Mouse (Mus musculus): ENCODE results near the gene Gm20388.

GRCm38 (mm10) chr8:123894502-123895097, 3984.0 kb downstream of the Gm20388 start, which contains the start of gene Acta1:
- TF ChIP-seq CTCF (IDR thresholded peaks at IDR 0.05; ENCODE audit: low read depth, low read length) = no peak
- TF ChIP-seq GATA2 (IDR thresholded peaks at IDR 0.05; ENCODE audit: borderline replicate concordance, low read depth, low read length) = no peak

Data from G1E (cell line).